Mouse (Mus musculus) T-cell, adult 2 months (primary cell): ENCODE measurements around the gene Socs5.

Experiments
- DNase-seq: peaks from one replicate; pipeline ENCODE4 v3.0.0; 2022; ENCODE audit warnings: low spot score

Gene Socs5

DNA sequence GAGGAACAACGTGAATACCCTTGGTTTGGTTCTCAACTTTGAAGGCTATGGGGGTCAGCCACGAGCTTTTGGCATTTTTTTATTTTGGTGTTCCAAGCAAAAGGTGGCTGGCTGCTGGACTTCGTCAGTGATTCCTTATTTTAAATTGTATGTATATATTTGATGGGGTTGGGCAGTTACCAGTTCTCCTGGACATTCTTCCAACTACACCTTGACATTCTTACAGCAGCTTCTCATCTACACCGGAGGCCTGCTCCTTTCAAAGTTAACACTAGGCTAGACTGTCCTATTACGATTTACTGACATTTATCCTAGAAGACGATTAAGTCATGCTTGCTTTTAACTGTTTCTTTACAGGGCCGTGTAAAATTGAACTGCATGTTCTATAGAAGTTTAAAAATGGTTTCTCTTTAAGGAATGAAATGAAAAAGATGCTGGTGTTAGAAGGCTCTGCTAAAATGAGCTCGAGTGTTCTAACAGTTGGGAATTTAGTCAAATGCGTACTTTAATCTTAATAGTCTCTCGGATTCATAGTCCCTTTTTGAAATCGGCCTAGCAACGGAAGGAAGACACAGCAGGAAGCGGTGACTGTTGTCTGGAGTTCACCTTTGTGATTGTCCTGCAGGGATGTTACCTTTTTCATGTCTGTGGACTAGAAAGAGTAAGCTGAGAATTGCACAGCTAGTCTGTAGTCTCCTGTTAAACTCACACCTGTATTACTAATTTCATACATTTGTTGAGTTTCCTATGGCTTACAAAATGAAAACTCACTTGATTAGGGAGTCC is 1.2 kb downstream of the Socs5 start:
- no peak for DNase-seq

GRCm38 (mm10) chr17:87109504-87109903 is 2.0 kb downstream of the Socs5 start:
- DNase-seq = no peak

DNA sequence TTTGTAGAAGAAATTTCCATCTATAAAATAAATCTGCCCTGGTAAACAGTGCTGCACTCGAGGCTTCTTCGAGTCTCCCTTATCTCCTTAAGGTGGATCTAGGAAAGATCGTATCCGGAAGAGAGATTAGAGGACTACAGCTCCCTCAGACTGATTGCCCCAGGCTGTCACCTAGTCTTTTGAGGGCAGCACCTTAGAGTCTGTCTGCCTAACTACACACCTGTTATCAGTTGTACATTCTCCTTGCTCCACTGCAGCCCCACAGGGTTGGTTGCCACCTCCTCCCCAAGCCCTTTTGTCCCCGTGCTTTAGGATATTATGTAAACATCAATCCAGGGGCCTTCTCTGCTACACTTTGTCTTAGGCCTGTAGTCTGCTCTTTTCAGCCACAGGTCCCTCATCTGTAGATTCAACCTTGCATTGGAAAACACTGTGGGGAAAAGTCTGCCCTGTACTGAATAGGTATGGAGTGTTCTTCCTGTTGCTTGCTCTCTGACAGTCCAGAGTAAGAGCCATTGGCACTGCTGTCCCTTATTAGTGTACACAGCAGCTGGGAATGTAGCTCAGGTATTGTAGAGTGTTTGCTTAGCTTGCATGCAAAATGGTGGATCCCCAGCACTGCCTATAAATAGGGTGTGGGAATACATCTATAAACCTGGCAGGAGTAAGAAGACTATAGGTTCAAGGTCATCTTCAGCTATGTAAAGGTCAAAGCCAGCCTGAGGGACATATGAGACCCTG is 5.5 kb downstream of the Socs5 start:
- DNase-seq = no peak

DNA sequence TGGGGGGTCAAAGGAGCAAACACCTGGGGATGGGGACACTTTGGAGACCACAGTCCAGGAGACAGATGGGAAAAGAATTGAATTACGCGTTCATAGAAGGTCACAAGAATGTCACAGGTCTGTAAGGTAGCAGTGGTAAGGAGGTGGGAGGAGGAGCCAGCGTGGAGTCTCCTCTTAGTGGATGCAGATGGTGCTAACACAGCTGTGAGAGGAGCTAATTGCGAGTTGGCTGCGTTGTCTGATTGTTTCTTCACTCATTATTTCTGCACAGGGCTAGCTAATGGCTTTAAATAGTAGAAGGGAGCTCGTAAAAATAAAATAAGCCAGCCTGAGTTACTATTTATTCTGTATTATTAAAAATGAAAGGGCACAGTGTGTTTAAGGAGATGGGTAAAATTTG is 8.1 kb downstream of the Socs5 start:
- no peak for DNase-seq

DNA sequence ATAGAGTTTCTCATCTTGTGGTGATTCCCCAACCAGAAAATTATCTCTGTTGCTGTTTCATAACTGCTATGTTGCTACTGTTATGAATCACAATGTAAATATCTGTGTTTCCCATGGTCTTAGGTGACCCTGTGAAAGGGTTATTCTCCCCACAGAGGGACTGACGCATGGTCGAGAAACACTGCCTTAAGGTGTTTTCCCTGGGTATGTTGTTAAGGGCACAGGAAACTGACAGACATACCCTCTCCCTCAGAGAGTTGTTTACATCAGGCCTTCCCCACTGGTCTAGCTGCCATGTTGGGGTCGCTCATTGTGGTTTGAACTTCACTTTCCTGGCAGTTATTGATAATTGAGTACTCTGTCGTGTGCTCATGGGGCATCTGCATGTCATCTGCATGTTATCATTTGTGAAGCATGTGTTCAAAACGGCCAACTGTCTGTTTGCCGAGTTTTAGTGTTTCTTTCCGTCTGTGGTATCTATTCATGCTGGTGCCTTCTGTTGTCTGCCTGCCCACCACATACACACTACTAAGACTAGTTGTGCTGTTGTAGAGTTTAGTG is 11.6 kb downstream of the Socs5 start:
- peak; percentile 66 for DNase-seq

GRCm38 (mm10) chr17:87125344-87125743 is 17.9 kb downstream of the Socs5 start:
- DNase-seq = no peak

- no peak for DNase-seq
Observed at GRCm38 (mm10) chr17:87132258-87132657, 24.8 kb downstream of the Socs5 start.

GRCm38 (mm10) chr17:87133823-87134222 is 26.3 kb downstream of the Socs5 start:
- DNase-seq = no peak

DNA sequence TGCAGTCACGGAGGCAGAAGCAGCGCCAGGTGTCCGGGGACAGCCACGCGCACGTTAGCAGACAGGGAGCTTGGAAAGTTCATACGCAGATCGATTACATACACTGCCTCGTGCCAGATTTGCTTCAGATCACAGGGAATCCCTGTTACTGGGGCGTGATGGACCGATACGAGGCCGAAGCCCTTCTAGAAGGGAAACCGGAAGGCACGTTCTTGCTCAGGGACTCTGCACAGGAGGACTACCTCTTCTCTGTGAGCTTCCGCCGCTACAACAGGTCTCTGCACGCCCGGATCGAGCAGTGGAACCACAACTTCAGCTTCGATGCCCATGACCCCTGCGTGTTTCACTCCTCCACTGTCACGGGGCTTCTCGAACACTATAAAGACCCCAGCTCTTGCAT is 27.2 kb downstream of the Socs5 start:
- no peak for DNase-seq

- no peak for DNase-seq
Observed at GRCm38 (mm10) chr17:87135741-87136140, 28.3 kb downstream of the Socs5 start.

- no peak for DNase-seq
Observed at GRCm38 (mm10) chr17:87141188-87141935, 33.9 kb downstream of the Socs5 start.

GRCm38 (mm10) chr17:87142271-87142670 is 34.8 kb downstream of the Socs5 start:
- DNase-seq = no peak

DNA sequence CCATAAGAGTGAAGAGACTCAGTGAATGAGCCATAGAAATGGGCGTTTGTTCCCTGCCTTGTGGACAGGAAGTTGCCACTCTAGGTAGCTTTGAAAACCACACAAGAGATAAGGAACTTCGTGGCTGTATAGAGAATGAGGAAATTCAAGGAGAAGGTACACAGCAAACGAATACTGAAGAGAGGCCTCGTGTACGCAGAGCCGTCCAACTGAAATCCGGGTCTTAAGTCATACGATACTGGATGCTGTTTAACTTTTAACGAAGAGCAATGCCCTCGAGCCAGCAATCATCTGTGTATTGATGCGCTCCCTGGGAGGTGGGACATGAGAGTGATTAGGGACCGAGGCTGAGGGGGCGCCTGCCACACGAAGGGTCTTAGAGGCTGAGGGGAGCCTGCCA is 35.7 kb downstream of the Socs5 start:
- no peak for DNase-seq

- no peak for DNase-seq
Observed at GRCm38 (mm10) chr17:87146415-87147021, 39.0 kb downstream of the Socs5 start.

- DNase-seq = no peak
Observed at GRCm38 (mm10) chr17:87149762-87150161, 42.3 kb downstream of the Socs5 start.

- no peak for DNase-seq
Observed at GRCm38 (mm10) chr17:87152984-87153383, 45.5 kb downstream of the Socs5 start.

GRCm38 (mm10) chr17:87155664-87156063 is 48.2 kb downstream of the Socs5 start:
- DNase-seq = no peak

- DNase-seq = no peak
Observed at GRCm38 (mm10) chr17:87157739-87158138, 50.3 kb downstream of the Socs5 start.

DNA sequence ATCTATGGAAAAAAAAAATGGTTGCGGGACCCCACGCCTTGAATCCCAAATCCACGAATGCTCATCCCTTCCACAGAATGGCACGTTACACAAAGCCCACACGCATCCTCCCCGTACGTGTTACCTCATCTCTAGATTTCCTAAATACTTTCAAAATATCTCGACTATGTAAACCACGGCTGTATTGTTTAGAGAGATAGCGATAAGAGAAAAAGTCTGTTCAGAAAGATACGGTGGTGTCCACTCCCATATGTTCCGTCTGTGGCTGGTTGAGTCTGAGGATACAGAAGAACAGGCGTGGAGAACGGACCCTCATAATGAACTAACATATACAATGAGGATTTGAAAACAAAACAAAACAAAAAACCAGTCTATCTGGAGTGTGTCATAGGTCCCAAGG is 51.1 kb downstream of the Socs5 start:
- DNase-seq = no peak

DNA sequence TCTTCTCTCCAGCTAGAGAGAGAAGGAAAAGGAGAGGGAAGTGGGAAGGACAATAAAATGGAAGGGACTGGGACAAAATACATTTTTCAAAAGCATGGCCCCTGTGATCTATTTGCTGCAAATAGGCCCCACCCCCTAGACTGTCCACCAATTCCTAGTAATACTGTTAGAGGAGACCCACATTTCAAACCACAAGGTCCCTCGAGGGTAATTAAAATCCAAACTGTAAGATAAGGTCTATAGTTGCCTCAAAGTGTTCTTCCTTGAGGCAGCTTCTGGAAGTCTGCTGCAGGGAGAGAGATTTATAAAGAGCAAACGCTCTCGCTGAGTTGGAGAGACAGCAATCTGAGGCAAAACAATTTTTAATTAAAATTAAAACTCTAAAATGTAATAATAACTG is 52.8 kb downstream of the Socs5 start:
- no peak for DNase-seq

GRCm38 (mm10) chr17:87164312-87164922 is 56.9 kb downstream of the Socs5 start:
- DNase-seq = no peak

- DNase-seq = no peak
Observed at GRCm38 (mm10) chr17:87167407-87167806, 59.9 kb downstream of the Socs5 start.
